Mouse (Mus musculus) fibroblast of lung, adult 2 months (primary cell): ENCODE measurements at regions not wholly inside any gene's neighbourhood (a gene's known extent, or its start where the extent isn't known, plus 50 kb on each side); places are given as distances from the start of the nearest gene placed in this dataset.
"Not testable (repeated sequence)": the region's sequence is repeated elsewhere in the genome, so short reads cannot be mapped to it uniquely, and the experiment has no call there.

Source experiments
- DNase-seq: peaks from one replicate; pipeline ENCODE4 v3.0.0-alpha.2; 2011; ENCODE audit warnings: low read depth

DNA sequence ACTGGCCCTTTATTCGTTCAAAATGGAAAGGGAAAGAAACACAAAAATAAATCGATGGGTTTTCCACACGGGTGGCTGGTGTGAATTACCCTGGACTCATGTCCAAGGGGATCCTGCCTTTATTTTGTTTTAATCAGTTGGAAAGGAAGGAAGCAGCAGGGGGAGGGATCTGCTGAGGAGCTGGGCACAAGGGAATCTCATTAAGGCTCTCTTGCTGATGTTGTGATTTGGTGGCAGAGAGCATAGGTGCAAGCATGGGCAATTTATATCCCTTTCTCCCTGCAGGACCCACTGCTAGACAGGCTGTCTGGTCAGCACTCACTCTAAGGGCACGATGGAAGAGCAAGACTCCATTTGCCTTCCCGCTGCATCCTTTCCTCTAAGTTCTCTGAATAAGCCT lies 469.2 kb downstream of the Epha7 start:
- DNase-seq = no peak

GRCm38 (mm10) chr4:29301348-29301747 lies 488.4 kb downstream of the Epha7 start:
- peak; percentile 2 for DNase-seq

DNA sequence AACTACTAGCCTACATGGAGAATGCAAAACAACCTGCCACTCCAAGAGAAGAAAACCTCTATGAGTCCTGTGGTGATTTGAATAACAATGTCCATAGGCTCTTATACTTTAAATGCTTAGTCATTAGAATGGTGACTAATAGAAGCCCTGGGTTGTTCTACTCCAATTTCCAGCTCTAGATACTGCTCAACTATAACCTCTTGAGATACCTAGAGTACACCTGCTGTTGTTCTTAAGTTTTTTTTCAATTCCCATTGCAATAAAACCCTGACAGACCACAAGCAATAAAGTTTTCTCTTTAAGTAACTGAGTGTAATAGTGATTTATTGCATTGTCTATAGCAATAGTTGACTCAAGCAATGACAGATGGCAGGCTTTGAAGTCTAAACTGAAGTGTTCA lies 491.0 kb downstream of the Epha7 start:
- no peak for DNase-seq

DNA sequence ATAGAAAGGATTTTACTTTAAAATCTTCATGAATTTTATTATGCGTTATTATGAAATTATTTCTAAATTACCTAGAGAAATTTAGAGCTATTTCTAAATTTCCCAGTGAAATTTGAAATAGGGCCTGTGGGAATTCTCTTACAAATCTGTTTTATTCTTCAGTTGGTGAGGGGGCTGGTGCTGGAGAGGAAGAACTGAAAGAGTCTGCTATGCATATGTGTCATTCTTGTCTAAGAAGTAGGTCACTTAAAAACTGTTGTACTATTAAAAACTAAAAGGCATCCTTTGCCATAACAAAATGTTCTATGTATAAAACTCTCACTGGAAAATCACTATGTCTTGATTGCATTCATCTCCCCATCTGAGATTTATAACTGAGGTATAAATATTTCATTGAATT lies 494.3 kb downstream of the Epha7 start:
- DNase-seq = no peak

DNA sequence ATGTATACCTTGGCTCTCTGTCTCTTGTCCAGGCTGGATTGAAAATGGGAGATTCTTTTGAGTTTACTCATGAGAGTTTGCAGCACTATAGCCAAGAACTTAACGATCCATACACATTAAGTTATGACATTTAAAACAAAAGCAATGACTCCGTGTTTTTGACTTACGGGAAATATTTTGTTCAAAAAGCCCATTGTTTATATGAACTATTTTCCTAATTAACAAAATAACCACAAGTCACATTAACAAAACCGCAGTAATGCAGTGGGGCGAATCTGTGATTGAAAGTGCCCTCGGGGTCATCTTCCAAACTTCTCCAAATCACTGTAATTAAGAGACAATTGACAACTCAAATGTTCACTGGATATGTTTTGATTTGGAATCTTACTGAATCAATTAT lies 511.0 kb downstream of the Epha7 start:
- DNase-seq = no peak

- DNase-seq = no peak
Observed at GRCm38 (mm10) chr4:29329145-29329544, 516.2 kb downstream of the Epha7 start.

DNA sequence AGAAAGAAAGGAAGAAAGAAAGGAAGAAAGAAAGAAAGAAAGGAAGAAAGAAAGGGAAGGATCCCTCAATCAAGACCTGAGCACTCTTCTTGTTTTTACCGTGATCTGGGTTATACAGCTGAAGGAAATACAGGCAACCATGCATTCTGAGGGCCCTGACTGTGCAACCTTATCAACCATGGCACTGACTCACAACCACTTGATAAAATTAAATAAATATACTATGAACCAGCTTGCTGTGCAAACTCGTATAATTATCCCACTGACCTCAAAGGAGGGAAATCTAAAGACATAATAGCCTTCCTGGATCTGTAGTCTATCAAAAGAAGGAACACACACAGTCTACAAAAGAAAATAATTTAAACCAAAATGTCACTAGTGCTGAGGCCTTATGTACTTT lies 518.8 kb downstream of the Epha7 start:
- DNase-seq = no peak

GRCm38 (mm10) chr4:29337245-29337644 lies 524.3 kb downstream of the Epha7 start:
- no peak for DNase-seq

GRCm38 (mm10) chr4:29362191-29362590 lies 549.3 kb downstream of the Epha7 start:
- DNase-seq = peak; percentile 15

GRCm38 (mm10) chr4:29389282-29389681 lies 576.4 kb downstream of the Epha7 start:
- no peak for DNase-seq

- DNase-seq = no peak
Observed at GRCm38 (mm10) chr4:29390333-29390732, 577.4 kb downstream of the Epha7 start.

DNA sequence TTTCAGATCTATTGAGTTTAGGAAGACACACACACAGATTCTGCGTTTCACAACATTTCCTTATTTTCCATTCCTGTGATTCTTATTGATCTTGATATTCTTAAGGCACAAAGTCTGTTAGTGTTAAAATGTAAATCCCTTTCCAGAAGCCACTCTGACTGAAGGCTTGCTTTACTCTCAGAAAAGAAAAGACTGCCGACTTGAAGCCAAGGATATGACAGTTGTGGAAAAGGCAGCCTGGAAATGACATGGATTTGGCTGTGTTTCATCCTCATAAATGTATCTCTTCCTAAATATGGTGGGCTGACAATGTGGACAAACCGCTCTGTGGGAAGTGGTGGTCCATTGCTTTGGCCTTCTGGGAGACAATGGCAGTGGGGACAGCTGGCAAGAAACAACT lies 589.2 kb downstream of the Epha7 start:
- no peak for DNase-seq

- no peak for DNase-seq
Observed at GRCm38 (mm10) chr4:29414616-29415015, 601.7 kb downstream of the Epha7 start.

DNA sequence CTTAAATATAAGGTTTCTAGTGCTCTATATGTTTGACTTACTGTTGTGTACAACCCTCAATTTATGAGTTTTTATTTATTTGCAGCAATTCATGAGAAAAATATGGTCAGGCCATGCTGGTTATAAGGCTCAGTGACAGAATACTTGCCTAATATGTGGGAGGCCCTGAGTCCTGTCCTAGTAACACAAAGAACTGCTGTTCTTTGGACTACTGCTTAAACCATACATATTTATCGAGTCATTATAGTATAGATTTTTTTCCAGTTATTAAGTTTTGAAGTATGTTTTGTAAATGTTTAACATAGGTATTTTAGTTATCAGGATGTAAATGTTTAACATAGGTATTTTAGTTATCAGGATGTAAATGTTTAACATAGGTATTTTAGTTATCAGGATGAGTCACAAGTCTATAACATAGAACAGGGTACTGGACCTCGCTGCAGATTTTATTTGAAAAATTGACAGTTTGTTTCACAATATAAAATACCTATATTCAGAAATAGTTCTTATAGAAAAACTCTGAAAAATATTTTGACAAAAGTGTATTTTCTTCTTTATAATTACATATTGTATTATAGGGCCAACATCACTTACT lies 607.4 kb downstream of the Epha7 start:
- no peak for DNase-seq

GRCm38 (mm10) chr4:29431493-29431892 lies 618.6 kb downstream of the Epha7 start:
- DNase-seq = not testable (repeated sequence)

- no peak for DNase-seq
Observed at GRCm38 (mm10) chr4:29463329-29463728, 650.4 kb downstream of the Epha7 start.

- no peak for DNase-seq
Observed at GRCm38 (mm10) chr4:29466315-29466714, 653.4 kb downstream of the Epha7 start.

DNA sequence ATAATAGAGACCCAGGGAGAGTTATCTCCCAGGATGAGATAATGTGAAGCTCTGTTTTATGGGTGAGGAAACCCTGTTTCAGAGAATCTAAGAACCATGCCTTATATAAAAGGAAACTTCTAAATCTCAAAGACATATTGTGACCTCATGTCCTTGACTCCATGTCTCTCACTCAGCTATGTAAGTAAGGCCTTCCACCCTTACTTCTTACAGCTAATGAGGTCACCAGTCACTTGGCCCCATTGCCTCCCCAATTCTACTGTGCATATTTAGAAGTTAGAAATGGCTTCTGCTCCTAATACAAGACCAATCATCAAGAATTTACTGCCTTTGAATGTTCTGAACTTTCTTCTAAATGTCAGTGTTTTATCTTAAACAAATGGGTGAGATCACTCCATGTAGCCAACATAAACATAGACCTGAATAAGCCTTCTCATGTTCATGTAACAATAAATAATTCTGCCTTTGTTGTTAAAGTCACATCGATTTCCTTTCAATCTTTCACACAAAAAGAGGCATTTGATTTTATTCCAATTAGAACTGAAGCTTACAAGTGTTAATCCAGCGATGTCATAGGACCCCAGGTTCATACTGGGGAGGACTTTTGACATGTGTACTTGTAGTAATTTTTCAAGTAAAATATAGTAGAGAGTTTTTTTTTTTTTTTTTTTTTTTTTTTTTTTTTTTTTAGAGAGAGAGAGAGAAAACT lies 667.6 kb downstream of the Epha7 start:
- DNase-seq = no peak

DNA sequence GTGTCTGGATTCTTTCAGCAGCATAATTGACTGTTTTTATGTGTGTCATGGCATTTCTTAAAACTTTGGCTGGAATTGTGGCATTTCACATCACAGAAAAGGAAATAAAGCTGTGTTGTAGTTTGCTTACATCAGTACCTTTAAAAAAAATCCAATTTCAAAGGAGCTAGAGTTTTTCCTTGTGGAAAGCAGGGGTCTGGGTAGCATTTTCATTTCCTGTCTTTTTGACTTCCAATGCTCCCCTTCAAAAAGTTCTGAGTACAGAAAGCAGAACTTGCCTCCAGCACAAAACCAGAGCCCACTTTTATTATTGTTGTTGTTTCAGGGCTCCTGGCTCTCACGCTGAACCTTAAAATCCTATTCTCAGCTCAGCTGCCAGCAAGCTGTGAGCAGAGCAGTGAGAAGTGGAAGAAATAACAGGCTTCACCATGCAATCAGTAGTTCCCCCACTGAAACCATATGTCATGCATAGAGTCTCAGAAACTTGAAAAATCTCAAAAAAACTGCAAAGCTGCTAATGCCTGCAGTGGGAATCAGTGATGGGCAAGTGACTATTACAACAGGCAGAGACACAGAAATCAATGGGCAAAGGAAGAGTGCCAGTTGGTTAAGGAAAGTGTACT lies 668.3 kb downstream of the Epha7 start:
- no peak for DNase-seq

DNA sequence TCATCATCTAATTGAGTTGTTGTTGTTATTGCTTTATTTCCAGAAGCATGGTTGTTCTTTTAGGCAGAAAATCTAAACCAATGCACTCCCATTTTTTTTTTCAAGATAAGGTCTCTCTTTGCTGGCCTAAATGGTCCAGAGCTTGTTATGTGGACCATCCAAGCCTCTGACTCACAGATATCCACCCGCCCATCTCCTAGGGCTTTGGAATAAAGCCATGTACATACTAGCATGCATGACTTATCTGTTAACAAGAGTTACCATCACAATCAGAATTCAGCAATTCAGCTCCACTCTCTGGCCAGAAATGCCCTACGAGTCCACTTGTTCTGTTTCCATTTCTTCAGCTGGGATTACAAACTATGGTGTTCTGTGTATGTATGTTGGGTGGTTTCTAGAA lies 669.5 kb downstream of the Epha7 start:
- DNase-seq = no peak

DNA sequence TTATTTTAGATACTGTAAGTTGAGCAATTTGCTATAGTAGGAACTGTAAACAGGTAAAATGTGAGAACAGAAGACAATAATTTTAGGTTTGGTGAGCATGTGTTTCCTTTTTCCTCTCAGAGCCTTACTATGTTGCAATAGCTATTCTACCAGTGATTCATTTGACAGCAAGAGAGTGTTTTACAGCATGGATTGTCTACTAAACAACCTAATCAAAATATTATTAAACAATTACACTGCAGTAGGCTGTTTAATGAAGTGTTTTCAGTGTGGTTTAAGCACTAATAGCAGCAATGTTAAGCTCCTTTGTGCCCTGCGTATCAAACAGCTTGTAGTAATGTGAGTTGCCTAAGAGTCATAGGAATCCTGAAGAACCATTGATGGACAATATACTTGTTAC lies 687.9 kb downstream of the Epha7 start:
- no peak for DNase-seq

- DNase-seq = no peak
Observed at GRCm38 (mm10) chr4:29525051-29525450, 712.1 kb downstream of the Epha7 start.
